ENCODE assay signal across 17 mouse cellular contexts in the genomic region with DNA sequence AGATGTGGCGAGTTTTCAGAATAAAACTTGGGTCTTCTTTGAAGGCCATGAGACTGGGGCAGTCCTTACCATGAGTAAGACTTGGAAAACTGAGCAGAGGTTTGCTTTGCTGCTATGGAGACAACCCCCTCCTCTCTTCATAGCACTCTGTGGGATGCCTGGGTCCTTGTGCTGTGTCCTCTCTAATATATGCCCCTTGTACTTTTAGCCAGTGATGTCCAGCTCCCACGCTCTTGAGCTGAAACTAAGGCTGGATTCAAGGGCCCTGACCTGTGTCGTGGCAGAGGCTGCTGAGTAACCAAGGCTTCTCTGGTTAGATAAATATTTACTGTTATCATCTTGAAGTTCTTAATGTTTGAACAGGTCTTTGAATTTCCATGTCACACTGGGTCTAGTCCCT.
"Had no signal": no experiment of that assay in that cellular context is flagged by ENCODE, and none has a peak within 500 bp of the region (broad histone marks: within the 10 kb centered on the region; RNA-seq: fewer than 3 reads in every experiment).

No protein-coding gene starts in this region.

- H3K27me3 ChIP-seq: neural tube, embryonic 12.5 days; neural tube, embryonic 13.5 days; neural tube, embryonic 15.5 days; stomach, embryonic 15.5 days had no signal

- H3K4me3 ChIP-seq: neural tube, embryonic 12.5 days; neural tube, embryonic 13.5 days; neural tube, embryonic 15.5 days; stomach, embryonic 15.5 days had no signal

- H3K9me3 ChIP-seq: neural tube, embryonic 12.5 days; neural tube, embryonic 13.5 days; neural tube, embryonic 15.5 days; stomach, embryonic 15.5 days had no signal

- DNase-seq: retina, postnatal 1 day; right cerebral cortex, adult 18-20 months; right cerebral cortex, postnatal 14 days; right cerebral cortex, postnatal 25 days; right cerebral cortex, postnatal 4 days; spleen, adult 18-20 months; thymus, adult 18-20 months; thymus, adult 2 months; thymus, postnatal 14 days; thymus, postnatal 25 days; thymus, postnatal 36 days; thymus, postnatal 4 days had no signal

- H3K4me2 ChIP-seq: neural tube, embryonic 12.5 days; neural tube, embryonic 13.5 days; neural tube, embryonic 15.5 days; stomach, embryonic 15.5 days had no signal

- H3K9ac ChIP-seq: neural tube, embryonic 12.5 days; neural tube, embryonic 13.5 days; neural tube, embryonic 15.5 days; stomach, embryonic 15.5 days had no signal

- H3K36me3 ChIP-seq: neural tube, embryonic 12.5 days; neural tube, embryonic 13.5 days; neural tube, embryonic 15.5 days; stomach, embryonic 15.5 days had no signal

- H3K4me1 ChIP-seq: stomach, embryonic 15.5 days had no signal

- H3K27ac ChIP-seq: neural tube, embryonic 12.5 days; neural tube, embryonic 13.5 days; neural tube, embryonic 15.5 days; stomach, embryonic 15.5 days; stomach, postnatal 0 days had no signal
